Mouse (Mus musculus): Measurements from ENCODE around the gene Mmaa.

The Mmaa gene

DNA sequence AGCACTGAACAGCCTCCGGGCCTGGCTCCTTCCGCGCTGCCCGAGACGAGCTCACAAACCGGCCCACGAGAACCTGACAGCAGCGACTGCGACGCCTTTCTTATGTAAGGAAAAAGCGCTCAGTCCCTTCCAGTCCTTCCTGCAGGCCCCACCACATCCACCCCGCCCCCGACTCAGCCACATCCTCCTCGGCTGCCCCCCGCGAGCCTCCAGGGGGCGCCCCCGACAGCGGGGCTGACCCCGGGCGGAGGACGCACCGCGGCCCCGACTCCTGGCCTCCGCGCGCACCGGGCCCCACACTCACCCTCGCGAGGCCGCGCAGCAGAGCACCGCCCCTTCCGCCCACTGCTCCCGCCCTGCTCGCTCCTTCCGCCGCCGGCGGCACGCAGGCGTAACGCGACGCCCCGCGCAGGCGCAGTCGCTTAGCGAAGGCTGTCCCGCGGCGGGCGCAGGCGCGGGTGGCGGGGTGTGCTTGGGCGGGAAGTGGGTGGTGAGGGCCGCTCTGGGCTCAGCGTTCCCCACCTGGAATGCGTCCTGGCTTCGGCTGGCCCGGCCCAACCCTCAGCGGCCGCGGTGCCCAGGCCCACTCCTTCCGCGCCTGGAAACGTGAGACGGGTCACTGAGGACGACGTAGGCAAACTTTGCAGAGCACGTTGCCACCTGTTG lies at the start of gene Mmaa:
Gene Mmaa (minus strand): TSS at position 328 of the 666 bp plus-strand sequence.
- peak; percentile 99 for DNase-seq

DNA sequence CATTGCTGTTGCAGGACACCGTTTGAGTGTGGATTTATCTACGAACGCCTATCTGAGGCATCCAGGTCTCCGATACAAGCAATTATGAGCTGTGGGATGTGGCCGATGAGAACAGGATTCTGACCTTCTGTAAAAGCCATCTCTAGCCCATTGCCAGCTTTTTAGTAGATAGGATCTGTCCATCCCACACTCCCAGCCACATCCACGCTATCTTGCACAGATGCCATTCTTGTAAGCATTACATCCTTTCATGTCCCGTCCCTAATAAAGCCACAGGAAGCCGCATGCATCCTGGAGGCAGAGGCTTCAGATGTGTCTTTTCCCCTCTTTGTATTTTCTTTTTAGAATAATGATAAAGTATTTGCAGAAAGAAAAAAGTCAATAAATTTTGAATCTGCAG lies 46.5 kb upstream of the Mmaa start:
- no peak for DNase-seq

DNA sequence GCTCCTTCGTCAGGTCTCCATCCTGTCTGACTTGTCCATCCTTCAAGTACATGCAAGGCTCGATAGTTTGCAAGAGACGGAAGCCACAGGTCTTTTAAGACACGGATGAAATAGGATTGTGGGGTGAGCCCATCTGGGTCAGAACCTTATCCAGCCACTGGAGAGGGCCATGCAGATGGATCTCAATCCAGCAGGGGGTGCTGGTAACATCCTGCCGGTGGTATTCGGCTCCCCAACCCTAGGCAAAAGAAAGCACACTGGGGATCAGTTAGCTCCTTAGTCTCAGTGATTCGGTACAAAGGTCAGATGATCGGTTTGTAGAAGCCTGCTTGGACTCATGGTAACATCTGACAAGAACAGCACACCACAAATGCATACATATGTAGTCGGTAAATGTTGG lies 44.8 kb upstream of the Mmaa start:
- peak; percentile 35 for DNase-seq

DNA sequence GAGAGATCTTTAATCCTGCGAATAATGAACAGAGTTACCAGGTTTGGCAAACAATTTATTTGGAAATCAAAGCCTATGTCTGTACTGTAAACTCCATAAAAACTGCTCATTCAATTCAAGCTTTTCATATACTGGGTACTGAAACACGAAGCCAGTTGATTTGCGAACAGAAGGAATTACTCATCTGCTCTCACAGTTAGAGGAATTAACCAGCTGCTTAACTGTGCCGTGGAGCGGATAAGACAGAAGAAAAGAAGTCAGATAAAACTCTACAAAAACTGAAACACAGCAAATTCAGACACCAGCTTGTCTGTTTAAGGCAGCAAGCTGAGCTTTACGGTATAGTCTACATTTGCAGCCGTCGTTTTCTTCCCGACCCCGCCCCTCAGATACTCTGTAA lies 43.9 kb upstream of the Mmaa start:
- no peak for DNase-seq

DNA sequence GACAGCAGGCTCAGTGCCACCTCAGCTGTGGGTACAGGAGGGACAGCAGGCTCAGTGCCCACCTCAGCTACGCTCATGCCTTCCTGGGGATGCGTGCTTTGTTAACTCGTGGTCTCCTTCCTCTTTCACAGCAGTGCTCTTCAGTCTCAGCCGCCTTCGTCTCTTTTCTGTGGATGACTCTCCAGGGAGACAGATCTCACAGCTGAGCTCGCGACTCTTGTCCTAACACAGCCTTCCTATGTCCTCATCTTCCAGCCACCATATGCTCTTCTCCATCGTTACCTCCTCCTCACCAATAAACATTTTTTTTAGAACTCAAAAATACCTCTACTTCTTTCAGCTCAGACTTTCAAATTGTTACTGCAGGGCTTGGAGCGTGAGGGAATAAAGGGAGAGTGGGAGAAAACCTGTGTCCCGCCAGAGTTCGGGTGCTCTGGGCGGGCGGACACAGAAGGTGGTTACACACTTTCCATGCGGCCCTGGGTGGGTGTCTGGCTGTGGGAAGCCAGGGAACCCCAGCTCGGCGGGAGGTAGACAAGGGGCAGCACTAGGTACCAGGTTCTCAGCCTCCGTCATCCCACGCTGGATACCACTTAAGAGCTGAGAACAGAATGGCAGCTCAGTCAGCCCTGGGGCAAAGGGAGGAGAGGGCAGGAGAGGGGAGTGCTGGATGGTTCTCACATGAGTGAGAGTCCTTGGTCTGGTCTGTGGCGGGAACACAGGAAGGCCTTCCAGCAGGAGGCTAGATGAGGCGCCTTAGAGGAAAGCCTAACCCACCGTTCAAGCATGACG lies 37.6 kb upstream of the Mmaa start:
- DNase-seq, result no peak

DNA sequence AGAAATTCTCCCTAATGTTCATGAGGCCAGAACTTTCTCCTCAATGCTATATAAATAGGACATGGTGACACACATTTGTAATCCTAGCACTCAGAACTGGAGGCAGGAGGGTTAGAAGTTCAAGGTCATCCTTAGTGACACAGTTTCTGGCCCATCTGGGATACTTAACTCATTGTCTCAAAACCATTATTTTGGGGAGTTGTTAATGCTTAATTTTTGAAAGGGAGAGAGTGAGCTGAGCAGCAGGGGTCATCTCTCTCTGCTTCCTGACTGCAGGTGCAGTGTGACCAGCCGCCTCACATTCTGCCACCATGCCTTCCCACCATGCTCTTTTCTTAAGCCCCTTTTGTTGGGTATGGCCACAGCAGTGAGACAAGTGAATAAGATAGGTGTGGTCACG lies 36.8 kb upstream of the Mmaa start:
- DNase-seq, result no peak

DNA sequence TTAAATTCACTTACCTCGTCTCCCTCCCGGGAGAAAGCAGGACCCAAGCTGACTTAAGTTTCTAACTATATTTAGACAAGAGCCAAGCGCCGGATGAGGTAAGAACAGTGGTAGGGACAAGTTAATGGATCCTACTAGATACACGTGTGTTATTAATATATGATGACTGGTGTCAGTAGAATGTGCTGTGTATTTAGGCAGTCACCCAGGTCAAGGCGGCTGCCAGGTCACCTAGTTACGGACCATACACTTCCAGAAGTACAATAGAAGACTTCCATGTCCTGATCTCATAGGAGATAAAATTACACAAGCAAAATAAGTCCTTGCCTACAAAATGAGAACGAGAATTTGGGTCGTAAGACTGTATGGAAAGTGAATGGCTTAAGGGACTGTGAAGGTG lies 36.3 kb upstream of the Mmaa start:
- DNase-seq, result no peak

DNA sequence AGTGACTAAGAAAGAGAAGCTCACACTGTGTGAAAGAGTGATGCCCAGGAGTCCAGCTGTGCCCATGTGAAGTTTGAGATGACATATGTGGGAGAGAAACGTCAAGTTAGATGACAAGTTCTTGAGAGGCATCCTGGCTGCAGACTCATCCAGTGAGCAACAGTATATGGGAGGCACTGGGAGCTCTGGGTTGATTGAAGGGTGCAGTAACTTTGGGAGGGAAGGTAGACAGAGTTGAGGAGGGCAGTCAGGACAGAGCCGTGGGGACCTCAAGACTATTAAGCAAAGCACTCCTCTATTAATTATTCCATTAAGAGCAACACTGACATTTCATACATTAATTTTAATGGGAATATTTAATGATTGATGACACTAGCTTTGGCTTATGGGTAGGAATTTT lies 35.0 kb upstream of the Mmaa start:
- no peak for DNase-seq

DNA sequence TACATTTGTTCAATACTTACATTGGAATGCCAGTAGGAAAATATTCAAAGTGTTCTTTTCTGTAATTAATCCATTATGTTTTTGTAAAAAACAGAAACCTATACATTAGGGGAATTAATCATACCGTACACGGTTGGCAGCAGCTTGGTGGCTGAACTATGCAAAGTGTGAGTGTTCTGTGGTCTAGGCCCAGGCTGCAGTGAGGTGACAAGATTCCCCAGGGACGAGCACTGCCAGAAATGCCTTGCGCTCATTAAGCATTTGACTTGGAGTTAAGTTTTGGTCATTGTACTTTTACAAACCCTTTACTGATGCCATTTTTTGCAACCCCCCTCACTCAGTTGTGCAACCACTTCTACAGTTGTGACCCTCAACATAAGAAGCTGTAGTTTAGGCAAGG lies 34.4 kb upstream of the Mmaa start:
- no peak for DNase-seq

DNA sequence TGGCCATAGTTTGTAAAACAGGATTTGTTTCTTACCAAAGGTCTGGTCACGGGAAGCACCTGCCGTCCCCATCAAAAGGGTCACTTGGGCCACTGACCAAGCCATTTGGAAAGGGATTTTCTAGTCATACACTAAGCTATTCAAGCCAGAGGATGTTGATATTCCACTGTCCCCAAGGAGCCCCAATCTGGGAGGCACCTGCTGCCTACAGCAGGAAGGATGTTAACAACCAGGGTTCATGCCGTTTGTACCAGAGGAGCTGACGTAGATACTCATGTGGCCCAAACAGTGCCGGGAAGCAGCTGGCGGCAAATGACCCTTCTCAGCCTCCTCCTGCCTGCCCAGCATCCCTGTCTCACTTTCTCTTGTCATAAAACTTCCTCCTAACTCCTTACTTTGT lies 30.8 kb upstream of the Mmaa start:
- DNase-seq, result no peak

DNA sequence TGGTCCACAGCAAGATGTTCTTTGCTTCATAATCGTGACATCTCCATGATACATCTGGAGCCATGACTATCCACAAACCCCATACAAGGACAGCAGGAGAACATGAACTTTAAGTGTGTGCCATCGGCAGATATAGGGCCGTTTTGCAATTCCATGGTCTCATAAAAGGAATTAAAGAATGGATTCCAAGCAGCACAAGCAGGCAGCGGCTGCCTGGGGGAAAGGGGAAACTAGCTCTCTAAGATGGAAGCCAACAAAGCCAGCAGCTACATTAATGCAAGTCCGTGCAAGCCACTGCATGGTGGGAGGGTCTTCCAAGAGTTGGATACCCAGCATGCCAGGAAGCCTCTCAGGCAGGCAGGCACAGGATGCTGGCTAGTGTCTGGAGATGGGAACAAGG lies 30.2 kb upstream of the Mmaa start:
- no peak for DNase-seq

DNA sequence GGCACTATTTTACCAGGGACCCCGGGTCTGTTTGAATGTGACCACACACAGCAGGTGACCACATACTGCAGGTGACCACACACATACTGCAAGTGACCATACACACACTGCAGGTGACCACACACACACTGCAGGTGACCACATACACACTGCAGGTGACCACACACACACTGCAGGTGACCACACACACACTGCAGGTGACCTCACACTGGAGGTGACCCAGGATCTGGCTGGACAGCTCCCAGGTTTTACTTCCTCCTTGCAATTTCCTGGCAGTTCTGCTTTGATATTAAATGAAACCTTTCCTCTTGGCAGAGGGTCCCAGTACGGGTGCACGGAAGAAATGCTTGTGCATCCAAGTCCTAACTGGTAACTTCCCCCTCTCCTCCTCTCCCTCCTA lies 29.3 kb upstream of the Mmaa start:
- DNase-seq, result no peak

DNA sequence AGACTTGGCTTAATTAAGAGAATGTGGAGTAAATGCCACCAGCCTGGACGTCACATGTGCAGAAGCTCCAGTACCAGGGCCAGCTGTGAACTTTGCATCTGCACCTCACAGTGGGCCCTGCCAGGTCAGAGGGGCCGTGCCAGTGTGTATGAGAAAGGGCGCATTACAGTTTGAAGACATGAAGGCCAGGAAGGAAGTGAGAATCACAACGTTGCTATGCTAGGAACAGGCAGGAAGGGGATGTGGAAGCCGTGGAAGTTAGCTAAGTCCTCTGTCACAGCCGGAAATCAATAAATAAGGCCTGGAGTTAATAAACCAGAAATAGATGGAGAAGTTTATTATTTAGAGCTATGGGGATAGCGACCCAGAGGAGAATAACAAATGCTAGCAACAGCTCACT lies 28.4 kb upstream of the Mmaa start:
- DNase-seq, result no peak

DNA sequence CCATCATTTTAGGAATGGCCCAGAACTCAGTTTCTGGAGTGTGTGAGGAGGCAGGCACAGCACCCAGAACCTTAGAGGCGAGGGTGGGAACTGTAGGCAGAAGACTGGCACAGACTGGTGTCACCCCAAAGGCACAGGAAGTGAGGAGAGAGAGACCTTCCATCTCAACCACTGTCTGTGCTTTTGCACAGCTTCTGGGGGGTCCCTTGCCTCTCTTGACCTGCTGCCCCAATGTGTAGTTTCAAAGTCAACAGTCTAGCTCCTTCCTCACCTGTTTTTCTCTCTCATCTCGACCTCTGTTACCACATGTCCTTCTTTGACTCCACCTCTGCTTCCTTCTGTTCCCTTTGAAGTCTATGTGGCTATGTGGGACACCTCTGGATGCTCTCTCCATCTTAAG lies 16.1 kb upstream of the Mmaa start:
- DNase-seq, result peak; percentile 13

DNA sequence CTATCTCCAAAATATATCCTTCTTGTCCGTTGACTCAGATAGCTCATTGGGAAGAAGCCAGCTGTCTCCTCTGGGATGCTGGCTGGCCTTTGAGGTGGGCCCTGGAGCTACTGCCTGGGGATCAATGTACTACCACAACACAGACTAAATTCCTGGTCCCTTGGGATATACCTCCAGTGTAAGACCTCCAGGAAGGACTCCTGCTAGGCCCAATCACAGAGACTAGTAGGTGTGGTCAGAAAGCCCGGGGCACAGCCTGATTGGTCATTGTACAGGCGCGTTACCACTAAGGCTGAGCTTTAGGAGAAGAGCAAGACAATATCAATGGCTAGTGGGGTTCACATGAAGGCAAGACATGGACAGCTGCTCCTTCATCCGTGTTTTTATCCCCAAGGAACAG lies 11.2 kb upstream of the Mmaa start:
- no peak for DNase-seq

DNA sequence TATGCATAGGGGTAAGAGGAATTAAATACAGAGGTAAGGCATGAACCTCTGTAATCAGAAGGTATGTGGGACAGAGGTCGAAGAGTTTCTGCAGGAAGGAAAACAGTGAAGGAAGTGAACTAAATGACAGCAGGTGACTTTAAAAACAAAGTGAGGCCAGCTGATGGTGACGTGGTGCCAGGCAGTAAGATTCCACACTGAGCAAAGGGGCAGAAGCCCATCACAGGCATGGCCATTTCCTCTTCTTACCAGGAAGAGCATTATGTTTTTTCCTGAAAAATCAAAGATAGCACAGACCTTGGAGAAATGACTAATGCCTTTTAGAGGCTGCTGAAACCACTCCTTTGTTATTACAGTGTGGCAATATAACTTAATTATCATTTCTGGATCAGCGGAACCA lies 6.8 kb upstream of the Mmaa start:
- DNase-seq, result no peak

DNA sequence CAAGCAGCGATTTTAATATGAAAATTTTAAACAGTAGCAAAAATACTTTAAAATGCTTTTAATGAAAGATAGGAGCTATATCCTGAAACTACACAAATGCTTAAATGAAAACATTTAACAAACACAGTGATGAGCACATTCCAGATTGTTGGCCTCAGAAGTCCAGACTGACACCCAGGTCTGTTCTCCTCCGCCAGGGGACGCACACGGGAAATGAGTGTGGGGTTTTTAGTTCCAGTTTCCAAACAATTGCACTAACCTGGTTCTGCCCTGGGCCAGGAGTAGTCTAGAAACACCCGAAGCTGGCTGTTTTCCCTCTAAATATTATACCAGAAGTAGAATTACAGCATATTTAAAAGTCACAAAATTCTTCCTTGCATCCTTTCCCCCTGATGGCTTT lies 5.0 kb upstream of the Mmaa start:
- no peak for DNase-seq

DNA sequence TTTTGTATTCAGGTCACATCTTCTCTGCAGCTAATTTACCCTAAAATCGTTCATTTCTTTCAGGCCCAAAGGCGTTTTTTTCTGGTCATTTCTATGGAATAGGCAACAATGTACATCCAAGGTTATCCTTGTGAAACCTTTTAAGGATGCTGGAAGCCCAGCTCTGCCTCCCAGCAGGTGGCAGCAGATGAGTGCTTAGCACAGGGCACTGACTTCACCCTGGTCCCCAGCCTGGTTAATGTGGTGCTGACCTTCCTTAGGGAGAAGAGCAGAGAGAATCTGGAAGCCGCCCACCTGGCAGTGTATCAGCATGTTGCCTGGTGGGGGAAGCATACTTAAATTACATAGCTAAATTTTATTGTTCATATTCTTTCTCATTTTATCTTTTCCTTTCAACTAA lies 3.0 kb upstream of the Mmaa start:
- DNase-seq, result peak; percentile 60

DNA sequence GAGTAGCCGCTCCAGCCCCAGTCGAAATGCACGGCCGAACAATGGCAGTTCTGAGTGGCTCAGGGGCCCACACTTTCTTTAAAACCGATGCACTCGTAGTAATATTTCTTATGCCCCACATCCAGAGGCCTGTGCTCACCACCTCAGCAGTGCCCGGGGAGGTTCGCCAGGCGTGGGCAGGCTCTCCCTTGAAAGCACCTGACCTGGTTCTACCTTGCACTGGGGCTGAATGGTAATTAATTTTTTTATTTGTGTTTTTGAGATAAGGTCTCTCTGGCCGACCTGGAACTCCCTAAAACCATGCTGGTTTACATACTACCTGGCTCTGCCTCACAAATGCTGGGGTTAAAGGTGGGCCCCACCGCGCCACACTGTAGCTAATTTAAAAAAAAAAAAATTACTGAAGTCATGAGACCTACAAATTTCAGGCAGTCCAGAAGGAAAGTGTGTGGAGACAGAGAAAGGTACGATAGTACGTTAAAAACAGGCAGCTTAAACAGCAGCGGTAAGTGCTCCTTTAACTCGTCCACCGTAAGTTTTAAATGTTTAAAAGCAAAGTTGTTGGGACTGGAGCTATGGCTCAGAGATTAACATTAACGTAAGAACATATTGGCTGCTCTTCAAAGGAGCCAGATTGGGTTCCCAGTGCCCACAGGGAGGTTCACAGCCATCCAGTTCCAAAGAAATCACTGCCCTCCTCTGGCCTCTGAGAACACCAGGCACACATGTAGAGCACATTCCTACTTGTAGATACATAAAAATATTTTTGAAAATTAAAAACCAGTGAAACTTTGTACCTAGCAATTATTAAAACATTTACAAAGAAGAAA lies 754 bp upstream of the Mmaa start:
- no peak for DNase-seq

DNA sequence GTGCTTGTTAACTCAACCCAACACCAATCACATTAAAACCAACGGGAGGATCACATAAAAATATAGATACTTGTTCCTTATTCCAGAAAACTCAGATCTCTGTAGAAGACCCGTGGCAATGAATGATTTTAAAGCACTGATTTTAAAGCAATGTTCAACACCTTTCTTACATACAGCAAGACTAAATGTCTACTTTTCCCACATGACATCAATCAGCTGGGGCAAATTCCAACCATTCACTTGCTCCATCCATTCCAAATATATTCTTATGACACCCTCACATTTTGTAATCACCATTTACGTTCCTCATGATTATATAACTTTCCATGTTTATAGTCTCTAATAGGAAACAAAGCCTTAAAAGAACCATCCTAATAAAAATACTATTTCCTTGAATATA lies 896 bp downstream of the Mmaa start:
- no peak for DNase-seq

DNA sequence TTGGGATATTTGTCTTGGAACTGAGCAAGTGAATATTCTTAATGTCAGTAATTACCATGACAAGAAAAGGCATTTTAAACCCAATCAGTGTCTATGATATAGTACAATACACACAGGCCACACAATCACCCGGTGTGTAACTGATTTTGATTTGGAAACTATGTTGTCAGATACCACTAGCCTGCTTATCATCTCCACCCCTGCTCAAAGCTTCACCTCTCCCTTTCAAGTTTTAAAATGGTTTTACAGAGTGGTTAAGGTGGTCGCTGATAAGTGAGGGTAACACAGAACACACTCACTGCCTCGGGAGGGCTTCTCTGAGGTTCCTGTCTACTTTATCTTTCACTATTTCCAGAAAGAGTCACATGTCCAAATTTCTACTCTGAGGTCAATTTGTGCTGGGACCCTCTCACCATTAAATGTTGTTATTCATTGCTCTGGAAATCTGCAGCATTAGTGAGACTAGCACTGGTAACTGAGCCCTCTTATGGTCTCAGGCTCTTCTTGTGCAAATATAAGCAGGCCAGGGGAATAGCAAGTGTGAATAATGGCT lies 1.9 kb downstream of the Mmaa start:
- DNase-seq, result no peak

DNA sequence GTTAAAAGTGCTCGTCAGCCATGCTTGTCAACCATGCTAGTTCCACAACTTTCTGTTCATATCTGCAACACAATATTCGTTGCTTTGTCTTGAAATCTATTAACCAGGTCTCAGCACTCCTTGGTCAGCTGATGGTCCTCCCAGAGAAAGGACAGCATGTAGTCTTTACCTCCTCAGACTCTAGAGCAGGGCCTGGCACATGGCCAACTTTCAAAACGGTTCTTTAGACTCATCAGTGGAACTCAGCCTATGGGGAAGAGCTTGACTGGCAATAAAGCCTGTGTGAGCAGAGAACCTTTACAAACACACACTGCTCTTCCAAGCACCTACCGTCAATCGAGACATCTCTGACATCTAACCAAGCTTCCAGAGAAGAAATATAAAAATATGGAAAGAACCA lies 5.1 kb downstream of the Mmaa start:
- DNase-seq, result no peak

DNA sequence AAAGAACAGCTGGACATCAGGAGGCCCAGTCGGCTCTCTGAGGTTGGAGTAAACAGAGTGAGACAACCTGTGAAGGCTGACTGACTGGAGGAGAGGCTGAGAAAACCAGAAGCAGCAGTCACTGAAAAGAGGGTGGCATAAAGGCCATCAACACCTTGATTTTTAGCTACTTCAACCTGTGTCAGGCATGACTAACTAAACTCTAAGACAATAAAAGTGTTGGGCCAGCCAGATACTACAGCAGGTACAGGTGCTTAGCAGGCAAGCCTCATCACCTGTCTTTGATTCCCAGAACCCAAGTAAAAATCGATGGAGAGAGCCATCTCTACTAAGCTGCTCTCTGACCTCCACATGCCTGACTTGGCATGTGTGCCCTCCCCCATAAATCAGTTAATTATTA lies 6.1 kb downstream of the Mmaa start:
- DNase-seq, result no peak

DNA sequence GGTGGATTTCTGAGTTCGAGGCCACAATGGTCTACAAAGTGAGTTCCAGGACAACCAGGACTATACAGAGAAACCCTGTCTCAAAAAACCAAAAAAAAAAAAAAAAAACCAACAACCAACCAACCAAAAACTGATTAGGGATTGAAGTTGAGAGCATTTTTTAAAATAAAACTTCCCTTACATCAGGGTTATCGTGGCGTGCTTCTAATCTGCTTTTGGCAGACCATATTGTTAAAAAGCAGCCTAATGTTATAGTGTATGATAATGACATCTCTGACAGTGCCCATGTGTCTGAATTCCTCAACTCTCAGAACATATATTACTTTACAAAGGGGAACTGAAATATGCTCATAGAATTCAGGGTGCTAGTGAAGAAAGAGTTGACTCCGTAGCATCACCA lies 6.5 kb downstream of the Mmaa start:
- no peak for DNase-seq
